Mouse (Mus musculus) lung, postnatal 0 days (tissue): ENCODE measurements at regions not wholly inside any gene's neighbourhood (a gene's known extent, or its start where the extent isn't known, plus 50 kb on each side); places are given as distances from the start of the nearest gene placed in this dataset.

Source experiments
- ATAC-seq: fragments of 200-750 bp; cut with Nextera tagmentation; 2 replicates; pipeline ENCODE4 v1.8.0; 2017; ENCODE audit warnings: moderate library complexity
- DNase-seq: peaks from one replicate; pipeline ENCODE4 v3.0.0-alpha.2; 2016; ENCODE audit warnings: low spot score
- H3K27ac ChIP-seq: fragments of 300-500 bp; sonication (generic); 2 replicates; pipeline ENCODE4 v1.5.1; 2014; ENCODE audit warnings: antibody characterized with exemption, mild to moderate bottlenecking, low read length, mixed read lengths
- H3K27me3 ChIP-seq: fragments of 300-500 bp; sonication (generic); replicated peaks from 2 replicates; pipeline ENCODE4 v1.6.1; 2014; ENCODE audit warnings: low read length, mixed read lengths; ENCODE audit not compliant: insufficient read depth
- H3K36me3 ChIP-seq: fragments of 300-500 bp; sonication (generic); 2 replicates; pipeline ENCODE4 v1.6.1; 2014; ENCODE audit warnings: low read length, mixed read lengths; ENCODE audit not compliant: insufficient read depth
- H3K4me1 ChIP-seq: fragments of 300-500 bp; sonication (generic); 2 replicates; pipeline ENCODE4 v1.6.1; 2014; ENCODE audit warnings: antibody characterized with exemption, low read depth, low read length, mixed read lengths; ENCODE audit not compliant: insufficient read depth
- H3K4me2 ChIP-seq: fragments of 300-500 bp; sonication (generic); replicated peaks from 2 replicates; pipeline ENCODE4 v1.6.1; 2014; ENCODE audit warnings: low read depth, mild to moderate bottlenecking, low read length, moderate library complexity, mixed read lengths
- H3K4me3 ChIP-seq: fragments of 300-500 bp; sonication (generic); 2 replicates; pipeline ENCODE4 v1.5.1; 2014; ENCODE audit warnings: low read depth, low read length
- H3K9ac ChIP-seq: fragments of 300-500 bp; sonication (generic); replicated peaks from 2 replicates; pipeline ENCODE4 v1.6.1; 2014; ENCODE audit warnings: low read depth, mild to moderate bottlenecking
- H3K9me3 ChIP-seq: fragments of 300-500 bp; sonication (generic); 2 replicates; pipeline ENCODE4 v1.6.1; 2016; ENCODE audit warnings: low read length, mixed read lengths
- CTCF ChIP-seq: IDR thresholded peaks from 2 replicates; pipeline ENCODE4 v1.5.1; 2016; ENCODE audit warnings: antibody characterized with exemption, mild to moderate bottlenecking
- EP300 ChIP-seq: IDR thresholded peaks from 2 replicates; pipeline ENCODE4 v1.6.1; 2016; ENCODE audit warnings: antibody characterized with exemption, mild to moderate bottlenecking, control low read depth
- WGBS: fragments of 180-500 bp; shearing (Covaris S2); extraction: QIAGEN DNeasy Blood & Tissue Kit; methylation state at CpG from one replicate; pipeline ENCODE4 v1.1.7; 2014; 5-methylcytosine and 5-hydroxymethylcytosine counted together

GRCm38 (mm10) chr4:55475409-55475808 lies 56.9 kb downstream of the Klf4 start:
- Histone ChIP-seq H3K36me3 (no peaks in the 10 kb centered on the region), H3K9me3 (no peaks in the 10 kb centered on the region), H3K27ac (no peak overlapping the region), H3K4me2 (no peak overlapping the region), H3K27me3 (no peaks in the 10 kb centered on the region), H3K4me1 (peaks cover 2% of the 10 kb centered on the region; the same call in 1 of the 2 replicates), H3K9ac (no peak overlapping the region), H3K4me3 (no peak overlapping the region)
- no peak for DNase-seq
- TF ChIP-seq EP300 (no peak), CTCF (no peak)
- WGBS, result 63% methylated on average over 3 of the region's 3 CpGs
- no peak for ATAC-seq

GRCm38 (mm10) chr4:55474044-55474788 lies 58.0 kb downstream of the Klf4 start:
- TF ChIP-seq EP300, result no peak
- no peak for TF ChIP-seq CTCF
- 82% methylated on average over 16 of the region's 16 CpGs for WGBS
- H3K4me3 ChIP-seq, result no peak overlapping the region
- H3K36me3 ChIP-seq, result no peaks in the 10 kb centered on the region
- H3K4me1 ChIP-seq, result peaks cover 2% of the 10 kb centered on the region; the same call in 1 of the 2 replicates
- ATAC-seq, result no peak
- no peak overlapping the region for H3K4me2 ChIP-seq
- no peak overlapping the region for H3K27ac ChIP-seq
- DNase-seq, result no peak
- no peaks in the 10 kb centered on the region for H3K9me3 ChIP-seq
- H3K9ac ChIP-seq, result no peak overlapping the region
- no peaks in the 10 kb centered on the region for H3K27me3 ChIP-seq

- no peaks in the 10 kb centered on the region for H3K9me3 ChIP-seq
- H3K4me1 ChIP-seq, result peaks cover 2% of the 10 kb centered on the region; the same call in 1 of the 2 replicates
- 53% methylated on average over 2 of the region's 2 CpGs for WGBS
- H3K9ac ChIP-seq, result no peak overlapping the region
- H3K27me3 ChIP-seq, result no peaks in the 10 kb centered on the region
- ATAC-seq, result peak; percentile 35
- no peak overlapping the region for H3K27ac ChIP-seq
- no peaks in the 10 kb centered on the region for H3K36me3 ChIP-seq
- no peak for DNase-seq
- no peak overlapping the region for H3K4me2 ChIP-seq
- no peak overlapping the region for H3K4me3 ChIP-seq
- TF ChIP-seq CTCF (no peak), EP300 (no peak)
Measured at GRCm38 (mm10) chr4:55472649-55473048, 59.6 kb downstream of the Klf4 start.

GRCm38 (mm10) chr4:55470779-55471663 lies 61.2 kb downstream of the Klf4 start:
- Histone ChIP-seq H3K4me2 (no peak overlapping the region), H3K27me3 (no peaks in the 10 kb centered on the region), H3K36me3 (no peaks in the 10 kb centered on the region), H3K27ac (no peak overlapping the region), H3K4me1 (peaks cover 2% of the 10 kb centered on the region; the same call in 1 of the 2 replicates), H3K9ac (no peak overlapping the region), H3K9me3 (no peaks in the 10 kb centered on the region), H3K4me3 (no peak overlapping the region)
- DNase-seq (no peak), ATAC-seq (no peak)
- TF ChIP-seq EP300, result no peak
- no peak for TF ChIP-seq CTCF
- WGBS, result 37% methylated on average over 13 of the region's 13 CpGs

- Histone ChIP-seq H3K36me3 (no peaks in the 10 kb centered on the region), H3K27me3 (no peaks in the 10 kb centered on the region), H3K4me1 (no peaks in the 10 kb centered on the region), H3K4me3 (no peak overlapping the region), H3K4me2 (no peak overlapping the region), H3K9ac (no peak overlapping the region), H3K27ac (no peak overlapping the region), H3K9me3 (no peaks in the 10 kb centered on the region)
- WGBS, result 43% methylated on average over 8 of the region's 8 CpGs
- no peak for TF ChIP-seq CTCF
- no peak for TF ChIP-seq EP300
- no peak for ATAC-seq
- DNase-seq, result no peak
Measured at GRCm38 (mm10) chr4:55464192-55464591, 68.1 kb downstream of the Klf4 start.

- H3K9me3 ChIP-seq, result no peaks in the 10 kb centered on the region
- ATAC-seq, result no peak
- no peak overlapping the region for H3K4me3 ChIP-seq
- H3K4me1 ChIP-seq, result no peaks in the 10 kb centered on the region
- H3K27me3 ChIP-seq, result no peaks in the 10 kb centered on the region
- no peaks in the 10 kb centered on the region for H3K36me3 ChIP-seq
- peak; percentile 19 for DNase-seq
- no peak overlapping the region for H3K27ac ChIP-seq
- H3K4me2 ChIP-seq, result no peak overlapping the region
- no peak overlapping the region for H3K9ac ChIP-seq
- no peak for TF ChIP-seq CTCF
- no peak for TF ChIP-seq EP300
- WGBS, result 62% methylated on average over 5 of the region's 5 CpGs
Measured at GRCm38 (mm10) chr4:55461927-55462326, 70.3 kb downstream of the Klf4 start.
